Mouse (Mus musculus): ENCODE data around the gene Arid3b. TPM values are rescaled to one million over a fixed set of nuclear protein-coding genes. Genes with fewer than 3 reads are reported as not detected.

The Arid3b gene
- polyA plus RNA-seq, 1 experiment from 2014 or later = 11.0 TPM

- peak; percentile 9 for ATAC-seq (ENCODE audit: low read depth)
- Histone ChIP-seq H3K4me1 (ENCODE audit: control insufficient read depth, low read depth, low read length) (peaks cover 69% of the 10 kb centered on the region), H3K4me2 (ENCODE audit: low read depth, low read length) (peak within 1 kb of the TSS; percentile 90), H3K9ac (ENCODE audit: low read depth, low read length) (peak within 1 kb of the TSS; percentile 94), H3K27ac (ENCODE audit: low read length) (peak within 1 kb of the TSS; percentile 97), H3K36me3 (ENCODE audit: control insufficient read depth, insufficient read depth) (peaks cover 13% of the 10 kb centered on the region), H3K9me3 (replicated peaks; ENCODE audit: control insufficient read depth, low read length) (no peaks in the 10 kb centered on the region), H3K27me3 (ENCODE audit: control insufficient read depth, insufficient read depth, low read depth, low read length) (no peaks in the 10 kb centered on the region), H3K4me3 (ENCODE audit: low read depth, low read length) (peak within 1 kb of the TSS; percentile 95)
- under 1% methylated on average over 93 of the region's 93 CpGs for WGBS (ENCODE audit: insufficient replicate concordance)
Measured at GRCm38 (mm10) chr9:57765364-57766351, 70.9 kb downstream of the Arid3b start, which contains the start of gene Clk3. Gene Clk3, minus strand, starts transcription at chr9:57765860.

- H3K4me2 ChIP-seq (ENCODE audit: low read depth, low read length) = peak overlapping the region; percentile 90
- peaks cover 71% of the 10 kb centered on the region for H3K4me1 ChIP-seq (ENCODE audit: control insufficient read depth, low read depth, low read length)
- peak overlapping the region; percentile 97 for H3K27ac ChIP-seq (ENCODE audit: low read length)
- peak; percentile 78 for ATAC-seq (ENCODE audit: low read depth)
- peak overlapping the region; percentile 95 for H3K4me3 ChIP-seq (ENCODE audit: low read depth, low read length)
- no peaks in the 10 kb centered on the region for H3K27me3 ChIP-seq (ENCODE audit: control insufficient read depth, insufficient read depth, low read depth, low read length)
- peaks cover 20% of the 10 kb centered on the region for H3K36me3 ChIP-seq (ENCODE audit: control insufficient read depth, insufficient read depth)
- H3K9me3 ChIP-seq (replicated peaks; ENCODE audit: control insufficient read depth, low read length) = no peaks in the 10 kb centered on the region
- peak overlapping the region; percentile 94 for H3K9ac ChIP-seq (ENCODE audit: low read depth, low read length)
- WGBS (ENCODE audit: insufficient replicate concordance) = under 1% methylated on average over 44 of the region's 45 CpGs
Measured at GRCm38 (mm10) chr9:57764974-57765363, 71.6 kb downstream of the Arid3b start.

- Histone ChIP-seq H3K9me3 (replicated peaks; ENCODE audit: control insufficient read depth, low read length) (no peaks in the 10 kb centered on the region), H3K27ac (ENCODE audit: low read length) (peak overlapping the region; percentile 97), H3K4me3 (ENCODE audit: low read depth, low read length) (peak overlapping the region; percentile 95), H3K9ac (ENCODE audit: low read depth, low read length) (peak overlapping the region; percentile 94), H3K4me2 (ENCODE audit: low read depth, low read length) (peak overlapping the region; percentile 90), H3K4me1 (ENCODE audit: control insufficient read depth, low read depth, low read length) (peaks cover 71% of the 10 kb centered on the region), H3K27me3 (ENCODE audit: control insufficient read depth, insufficient read depth, low read depth, low read length) (no peaks in the 10 kb centered on the region), H3K36me3 (ENCODE audit: control insufficient read depth, insufficient read depth) (peaks cover 26% of the 10 kb centered on the region)
- WGBS (ENCODE audit: insufficient replicate concordance) = under 1% methylated on average over 55 of the region's 57 CpGs
- ATAC-seq (ENCODE audit: low read depth) = peak; percentile 19
Measured at GRCm38 (mm10) chr9:57764147-57764973, 72.2 kb downstream of the Arid3b start.

- H3K9ac ChIP-seq (ENCODE audit: low read depth, low read length) = peak overlapping the region; percentile 94
- H3K9me3 ChIP-seq (replicated peaks; ENCODE audit: control insufficient read depth, low read length) = no peaks in the 10 kb centered on the region
- no peak for ATAC-seq (ENCODE audit: low read depth)
- peak overlapping the region; percentile 97 for H3K27ac ChIP-seq (ENCODE audit: low read length)
- 30% methylated on average over 6 of the region's 6 CpGs for WGBS (ENCODE audit: insufficient replicate concordance)
- H3K27me3 ChIP-seq (ENCODE audit: control insufficient read depth, insufficient read depth, low read depth, low read length) = no peaks in the 10 kb centered on the region
- H3K4me2 ChIP-seq (ENCODE audit: low read depth, low read length) = peak overlapping the region; percentile 90
- H3K4me3 ChIP-seq (ENCODE audit: low read depth, low read length) = peak overlapping the region; percentile 95
- peaks cover 80% of the 10 kb centered on the region for H3K4me1 ChIP-seq (ENCODE audit: control insufficient read depth, low read depth, low read length)
- peaks cover 44% of the 10 kb centered on the region for H3K36me3 ChIP-seq (ENCODE audit: control insufficient read depth, insufficient read depth)
Measured at GRCm38 (mm10) chr9:57762563-57762991, 74.0 kb downstream of the Arid3b start.

- peak overlapping the region; percentile 95 for H3K4me3 ChIP-seq (ENCODE audit: low read depth, low read length)
- H3K4me2 ChIP-seq (ENCODE audit: low read depth, low read length) = peak overlapping the region; percentile 90
- no peaks in the 10 kb centered on the region for H3K27me3 ChIP-seq (ENCODE audit: control insufficient read depth, insufficient read depth, low read depth, low read length)
- H3K4me1 ChIP-seq (ENCODE audit: control insufficient read depth, low read depth, low read length) = peaks cover 80% of the 10 kb centered on the region
- peak overlapping the region; percentile 94 for H3K9ac ChIP-seq (ENCODE audit: low read depth, low read length)
- no peak for ATAC-seq (ENCODE audit: low read depth)
- H3K27ac ChIP-seq (ENCODE audit: low read length) = peak overlapping the region; percentile 97
- 91% methylated on average over 13 of the region's 13 CpGs for WGBS (ENCODE audit: insufficient replicate concordance)
- peaks cover 51% of the 10 kb centered on the region for H3K36me3 ChIP-seq (ENCODE audit: control insufficient read depth, insufficient read depth)
- H3K9me3 ChIP-seq (replicated peaks; ENCODE audit: control insufficient read depth, low read length) = no peaks in the 10 kb centered on the region
Measured at GRCm38 (mm10) chr9:57761563-57762551, 74.7 kb downstream of the Arid3b start.

- H3K27me3 ChIP-seq (ENCODE audit: control insufficient read depth, insufficient read depth, low read depth, low read length) = no peaks in the 10 kb centered on the region
- peak overlapping the region; percentile 58 for H3K4me2 ChIP-seq (ENCODE audit: low read depth, low read length)
- peaks cover 62% of the 10 kb centered on the region for H3K36me3 ChIP-seq (ENCODE audit: control insufficient read depth, insufficient read depth)
- WGBS (ENCODE audit: insufficient replicate concordance) = 95% methylated on average over 24 of the region's 24 CpGs
- peak overlapping the region; percentile 97 for H3K27ac ChIP-seq (ENCODE audit: low read length)
- no peak for ATAC-seq (ENCODE audit: low read depth)
- H3K9ac ChIP-seq (ENCODE audit: low read depth, low read length) = peak overlapping the region; percentile 7; the same call in 1 of the 2 replicates
- H3K4me1 ChIP-seq (ENCODE audit: control insufficient read depth, low read depth, low read length) = peaks cover 72% of the 10 kb centered on the region
- H3K4me3 ChIP-seq (ENCODE audit: low read depth, low read length) = no peak overlapping the region
- H3K9me3 ChIP-seq (replicated peaks; ENCODE audit: control insufficient read depth, low read length) = no peaks in the 10 kb centered on the region
Measured at GRCm38 (mm10) chr9:57760416-57761146, 76.0 kb downstream of the Arid3b start.

GRCm38 (mm10) chr9:57759289-57759688, 77.3 kb downstream of the Arid3b start:
- Histone ChIP-seq H3K27me3 (ENCODE audit: control insufficient read depth, insufficient read depth, low read depth, low read length) (no peaks in the 10 kb centered on the region), H3K27ac (ENCODE audit: low read length) (peak overlapping the region; percentile 75), H3K4me2 (ENCODE audit: low read depth, low read length) (peak overlapping the region; percentile 58), H3K4me1 (ENCODE audit: control insufficient read depth, low read depth, low read length) (peaks cover 72% of the 10 kb centered on the region), H3K9ac (ENCODE audit: low read depth, low read length) (peak overlapping the region; percentile 47), H3K4me3 (ENCODE audit: low read depth, low read length) (peak overlapping the region; percentile 34), H3K9me3 (replicated peaks; ENCODE audit: control insufficient read depth, low read length) (no peaks in the 10 kb centered on the region), H3K36me3 (ENCODE audit: control insufficient read depth, insufficient read depth) (peaks cover 75% of the 10 kb centered on the region)
- peak; percentile 38 for ATAC-seq (ENCODE audit: low read depth)
- WGBS (ENCODE audit: insufficient replicate concordance) = 21% methylated on average over 6 of the region's 6 CpGs

Measured in liver, embryonic 16.5 days (tissue).